Mouse (Mus musculus) heart, postnatal 0 days (tissue): ENCODE measurements at regions not wholly inside any gene's neighbourhood (a gene's known extent, or its start where the extent isn't known, plus 50 kb on each side); places are given as distances from the start of the nearest gene placed in this dataset.

ENCODE experiments used
- ATAC-seq: fragments of 200-750 bp; cut with Nextera tagmentation; 2 replicates; pipeline ENCODE4 v1.8.0; 2017; ENCODE audit warnings: low read depth, moderate number of reproducible peaks, moderate library complexity; ENCODE audit not compliant: insufficient read depth
- DNase-seq: peaks from one replicate; pipeline ENCODE4 v3.0.0-alpha.2; 2016; ENCODE audit warnings: low spot score
- H3K27ac ChIP-seq: fragments of 300-500 bp; sonication (generic); 2 replicates; pipeline ENCODE4 v1.5.1; 2014; ENCODE audit warnings: low read depth, mild to moderate bottlenecking
- H3K27me3 ChIP-seq: fragments of 300-500 bp; sonication (generic); 2 replicates; pipeline ENCODE4 v1.6.1; 2014; ENCODE audit warnings: low read length, mixed read lengths; ENCODE audit not compliant: control insufficient read depth, insufficient read depth
- H3K36me3 ChIP-seq: fragments of 300-500 bp; sonication (generic); replicated peaks from 2 replicates; pipeline ENCODE4 v1.6.1; 2014; ENCODE audit warnings: low read length, mixed read lengths; ENCODE audit not compliant: control insufficient read depth, insufficient read depth
- H3K4me1 ChIP-seq: fragments of 300-500 bp; sonication (generic); 2 replicates; pipeline ENCODE4 v1.6.1; 2014; ENCODE audit warnings: antibody characterized with exemption; ENCODE audit not compliant: control insufficient read depth, insufficient read depth
- H3K4me2 ChIP-seq: fragments of 300-500 bp; sonication (generic); 2 replicates; pipeline ENCODE4 v1.6.1; 2014; ENCODE audit warnings: low read depth, mild to moderate bottlenecking, low read length, moderate library complexity
- H3K4me3 ChIP-seq: fragments of 300-500 bp; sonication (generic); 2 replicates; pipeline ENCODE4 v1.5.1; 2014; ENCODE audit warnings: low read depth, low read length
- H3K9ac ChIP-seq: fragments of 300-500 bp; sonication (generic); replicated peaks from 2 replicates; pipeline ENCODE4 v1.6.1; 2014; ENCODE audit warnings: low read depth, low read length, mixed read lengths
- H3K9me3 ChIP-seq: fragments of 300-500 bp; sonication (generic); replicated peaks from 2 replicates; pipeline ENCODE4 v1.6.1; 2016; ENCODE audit warnings: low read length; ENCODE audit not compliant: control insufficient read depth
- CTCF ChIP-seq: IDR thresholded peaks from 2 replicates; pipeline ENCODE4 v1.5.1; 2016; ENCODE audit warnings: antibody characterized with exemption, control low read depth, low read depth
- EP300 ChIP-seq: IDR thresholded peaks from 2 replicates; pipeline ENCODE4 v1.6.1; 2016; ENCODE audit warnings: antibody characterized with exemption, low read depth
- WGBS: fragments of 180-500 bp; shearing (Covaris S2); extraction: QIAGEN DNeasy Blood & Tissue Kit; methylation state at CpG from one replicate; pipeline ENCODE4 v1.1.7; 2014; 5-methylcytosine and 5-hydroxymethylcytosine counted together

DNA sequence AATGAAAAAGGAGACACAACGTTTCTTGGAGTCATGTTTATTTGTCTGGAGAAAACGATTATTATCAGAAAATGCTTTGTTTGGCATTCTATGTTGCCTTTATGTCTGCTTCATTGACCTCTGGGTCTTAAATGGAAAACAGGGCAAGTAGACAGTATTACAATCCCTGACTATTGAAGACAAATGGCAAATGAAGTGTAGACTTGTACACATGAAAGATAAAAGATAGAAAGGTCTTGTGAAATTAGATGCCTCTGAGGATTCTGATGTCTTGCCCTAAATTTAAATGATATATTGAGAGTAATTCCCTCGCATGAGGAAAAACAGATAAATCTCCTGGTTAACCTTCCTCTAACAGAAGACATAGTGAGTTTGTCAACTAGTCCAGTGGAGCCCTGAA, 1186.7 kb downstream of the Slitrk1 start:
- Histone ChIP-seq H3K9me3 (no peaks in the 10 kb centered on the region), H3K36me3 (no peaks in the 10 kb centered on the region), H3K4me3 (no peak overlapping the region), H3K27ac (no peak overlapping the region), H3K4me1 (no peaks in the 10 kb centered on the region), H3K9ac (no peak overlapping the region), H3K4me2 (no peak overlapping the region), H3K27me3 (no peaks in the 10 kb centered on the region)
- 48% methylated on average over 3 of the region's 3 CpGs for whole genome bisulfite sequencing
- TF ChIP-seq EP300 = no peak
- TF ChIP-seq CTCF = no peak
- DNase-seq (no peak), ATAC-seq (no peak)

DNA sequence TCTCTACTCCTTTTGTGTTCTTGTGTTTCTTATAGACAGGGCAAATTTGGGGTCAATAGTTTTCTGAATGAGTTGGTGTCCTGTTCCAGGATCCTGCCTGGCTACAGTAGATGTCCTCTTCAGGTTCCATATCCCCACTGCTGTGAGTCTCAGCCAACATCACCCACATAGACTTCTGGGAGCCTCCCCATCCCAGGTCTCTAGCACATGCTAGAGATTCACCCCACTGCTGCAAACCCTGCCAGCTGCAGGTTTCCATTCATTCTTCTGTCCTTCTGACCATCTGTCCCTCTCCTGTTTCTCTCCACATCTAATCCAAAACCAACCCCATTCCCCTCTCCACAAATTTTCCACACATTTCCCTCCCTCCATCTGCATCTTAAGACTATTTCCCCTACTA, 1225.6 kb downstream of the Slitrk1 start:
- H3K4me1 ChIP-seq = no peaks in the 10 kb centered on the region
- no peak overlapping the region for H3K9ac ChIP-seq
- TF ChIP-seq EP300 (no peak), CTCF (no peak)
- no peak overlapping the region for H3K4me3 ChIP-seq
- H3K9me3 ChIP-seq = no peaks in the 10 kb centered on the region
- no peak overlapping the region for H3K4me2 ChIP-seq
- DNase-seq = no peak
- no peaks in the 10 kb centered on the region for H3K36me3 ChIP-seq
- H3K27ac ChIP-seq = no peak overlapping the region
- ATAC-seq = no peak
- H3K27me3 ChIP-seq = no peaks in the 10 kb centered on the region

DNA sequence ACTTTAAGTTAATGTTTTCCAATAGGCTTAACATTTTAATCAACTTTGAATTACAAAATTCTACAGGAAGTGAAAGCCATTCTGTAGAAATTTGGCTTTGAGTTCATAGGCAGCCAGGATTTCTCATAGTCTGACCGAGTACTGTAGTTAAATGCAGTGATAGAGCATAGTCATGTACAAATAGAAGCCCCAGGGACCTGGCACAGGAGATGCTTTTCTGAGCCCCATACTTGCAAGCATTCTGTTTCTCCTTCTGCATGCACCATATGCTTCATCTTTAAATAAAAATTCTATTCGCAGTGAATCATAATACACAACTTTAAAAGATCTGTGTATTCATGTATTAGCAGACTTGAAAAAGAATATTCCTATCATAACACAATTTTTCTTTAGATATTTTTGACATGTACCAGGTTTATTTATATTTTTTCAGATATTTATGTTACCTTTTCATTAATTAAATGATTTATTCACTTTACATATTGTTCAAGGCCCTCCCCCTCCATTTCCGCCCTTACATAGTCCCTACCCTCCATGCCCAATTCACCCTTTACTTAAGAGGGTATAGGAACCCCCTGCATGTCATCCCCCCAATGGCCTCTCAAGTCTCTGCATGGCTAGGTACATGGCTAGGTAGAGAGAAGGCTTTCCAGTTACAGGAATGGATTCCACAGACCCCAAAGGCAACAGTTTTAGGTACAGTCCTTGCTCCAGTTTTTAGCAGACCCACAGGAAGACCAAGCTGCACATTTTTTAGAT, 1226.5 kb downstream of the Slitrk1 start:
- Histone ChIP-seq H3K4me2 (no peak overlapping the region), H3K27ac (no peak overlapping the region), H3K9ac (no peak overlapping the region), H3K4me3 (no peak overlapping the region), H3K27me3 (no peaks in the 10 kb centered on the region), H3K36me3 (no peaks in the 10 kb centered on the region), H3K4me1 (no peaks in the 10 kb centered on the region), H3K9me3 (no peaks in the 10 kb centered on the region)
- TF ChIP-seq EP300 (no peak), CTCF (no peak)
- WGBS = 86% methylated on average over 3 of the region's 3 CpGs
- ATAC-seq (no peak), DNase-seq (no peak)

DNA sequence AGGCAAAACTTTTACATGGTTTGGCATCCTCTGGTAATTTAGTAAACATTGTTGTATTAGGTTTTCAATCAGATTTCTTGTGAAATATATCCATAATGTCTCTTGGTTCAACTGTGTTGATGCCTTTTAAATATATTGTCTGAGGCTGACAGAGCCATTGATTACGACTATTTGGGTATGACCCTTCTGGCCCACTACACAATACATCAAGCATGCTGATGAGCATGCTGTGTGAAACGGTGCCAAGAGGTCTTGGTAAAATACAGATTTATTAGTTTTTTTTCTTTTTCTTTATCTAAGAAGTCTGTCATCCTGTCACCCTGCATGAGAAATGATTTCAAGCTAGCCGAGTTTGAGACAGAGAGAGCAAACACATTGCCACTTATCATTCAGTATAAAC, 1257.4 kb downstream of the Slitrk1 start:
- WGBS = 58% methylated on average over 3 of the region's 3 CpGs
- ATAC-seq = no peak

DNA sequence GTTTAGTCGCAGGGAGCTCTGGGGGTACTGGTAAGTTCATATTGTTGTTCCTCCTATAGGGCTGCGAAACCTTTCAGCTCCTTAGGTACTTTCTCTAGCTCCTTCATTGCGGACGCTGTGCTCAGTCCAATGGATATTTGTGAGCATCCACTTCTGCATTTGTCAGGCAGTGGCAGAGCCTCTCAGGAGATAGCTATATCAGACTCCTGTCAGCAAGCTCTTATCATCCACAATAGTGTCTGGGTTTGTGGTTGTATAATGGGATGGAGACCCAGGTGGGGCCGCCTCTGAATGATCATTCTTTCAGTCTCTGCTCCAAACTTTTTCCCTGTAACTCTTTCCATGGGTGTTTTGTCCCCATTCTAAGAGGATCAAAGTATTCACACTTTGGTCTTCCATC, 1298.5 kb downstream of the Slitrk1 start:
- no peaks in the 10 kb centered on the region for H3K9me3 ChIP-seq
- no peak overlapping the region for H3K9ac ChIP-seq
- no peak overlapping the region for H3K4me2 ChIP-seq
- DNase-seq = no peak
- 63% methylated on average over 5 of the region's 5 CpGs for WGBS
- no peaks in the 10 kb centered on the region for H3K4me1 ChIP-seq
- H3K27me3 ChIP-seq = no peaks in the 10 kb centered on the region
- H3K36me3 ChIP-seq = no peaks in the 10 kb centered on the region
- no peak for TF ChIP-seq CTCF
- ATAC-seq = no peak
- no peak overlapping the region for H3K27ac ChIP-seq
- H3K4me3 ChIP-seq = no peak overlapping the region

More for the DNA sequence above, 1257.4 kb downstream of the Slitrk1 start:
- Histone ChIP-seq H3K27ac (no peak overlapping the region), H3K9ac (no peak overlapping the region), H3K36me3 (no peaks in the 10 kb centered on the region), H3K4me3 (no peak overlapping the region), H3K27me3 (no peaks in the 10 kb centered on the region), H3K4me1 (no peaks in the 10 kb centered on the region), H3K9me3 (no peaks in the 10 kb centered on the region), H3K4me2 (no peak overlapping the region)
- DNase-seq = no peak
- TF ChIP-seq EP300 (no peak), CTCF (no peak)

DNA sequence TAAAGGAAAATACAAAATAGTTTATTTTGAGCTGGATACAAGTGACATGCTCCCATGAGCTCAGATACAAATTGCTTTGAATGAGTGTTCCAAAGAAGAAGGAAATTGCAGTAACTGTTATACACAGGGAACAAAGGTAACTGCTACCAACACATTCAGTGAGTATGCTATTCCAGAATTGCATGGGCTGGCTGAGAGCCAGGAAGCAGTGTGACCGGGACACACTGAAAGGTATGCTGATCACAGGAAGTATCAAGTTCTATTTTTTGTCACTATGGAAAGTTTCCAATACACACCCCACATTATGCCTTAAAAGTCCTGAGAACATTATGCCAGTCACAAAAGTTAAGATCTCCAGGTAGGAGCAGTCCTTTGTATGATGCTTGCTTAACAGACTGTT, 1299.6 kb downstream of the Slitrk1 start:
- no peak overlapping the region for H3K9ac ChIP-seq
- no peak overlapping the region for H3K4me2 ChIP-seq
- H3K4me3 ChIP-seq = no peak overlapping the region
- no peaks in the 10 kb centered on the region for H3K27me3 ChIP-seq
- 7% methylated on average over 1 of the region's 1 CpGs for WGBS
- no peak overlapping the region for H3K27ac ChIP-seq
- ATAC-seq (peak; percentile 44), DNase-seq (peak; percentile 14)
- no peaks in the 10 kb centered on the region for H3K9me3 ChIP-seq
- no peaks in the 10 kb centered on the region for H3K4me1 ChIP-seq
- no peaks in the 10 kb centered on the region for H3K36me3 ChIP-seq
- no peak for TF ChIP-seq EP300
- TF ChIP-seq CTCF = no peak
